Mouse (Mus musculus): ENCODE measurements at regions not wholly inside any gene's neighbourhood (a gene's known extent, or its start where the extent isn't known, plus 50 kb on each side); places are given as distances from the start of the nearest gene placed in this dataset.

- peak; percentile 64 for DNase-seq
These were observed 64.7 kb upstream of the Cnot2 start for GRCm38 (mm10) chr10:116646035-116646434.

- peak; percentile 50 for DNase-seq
These were observed 64.3 kb upstream of the Cnot2 start for GRCm38 (mm10) chr10:116645631-116646030.

GRCm38 (mm10) chr10:116645108-116645507, 63.8 kb upstream of the Cnot2 start:
- peak; percentile 40 for DNase-seq

All from heart, adult 11 months (tissue).